Mouse (Mus musculus): ENCODE measurements around the gene Man1a. TPM values are rescaled to one million over a fixed set of nuclear protein-coding genes. Genes with fewer than 3 reads are reported as not detected.

The Man1a gene
- polyA plus RNA-seq, 1 experiment from 2014 or later: 10.3 TPM

DNA sequence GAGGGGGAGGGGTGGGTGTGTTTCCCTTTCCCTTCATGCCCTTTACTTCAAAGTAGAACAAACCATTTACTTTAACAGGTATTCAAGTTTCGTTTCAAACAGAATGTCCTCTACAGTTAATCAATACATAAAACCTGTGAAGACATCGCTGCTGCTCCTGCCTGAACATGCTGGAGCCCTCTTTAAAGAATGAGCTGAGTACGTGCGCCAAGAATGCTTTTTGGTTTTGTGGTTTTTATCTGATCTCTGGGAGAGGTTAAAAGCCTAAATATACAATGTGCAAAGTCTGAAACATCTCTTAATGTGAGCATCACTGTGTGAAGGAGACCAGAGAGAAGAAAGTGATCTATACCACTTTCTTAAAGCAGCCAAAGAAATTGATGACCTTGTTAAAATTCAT is 186.9 kb downstream of the Man1a start:
- Histone ChIP-seq H3K27me3 (ENCODE audit: insufficient read depth, low read length) (no peaks in the 10 kb centered on the region), H3K4me3 (replicated peaks; ENCODE audit: low read depth, low read length) (no peak overlapping the region), H3K4me2 (ENCODE audit: low read length) (no peak overlapping the region), H3K4me1 (replicated peaks; ENCODE audit: insufficient read depth, low read length) (no peaks in the 10 kb centered on the region), H3K36me3 (ENCODE audit: insufficient read depth, low read length) (no peaks in the 10 kb centered on the region), H3K9ac (ENCODE audit: low read depth, low read length) (no peak overlapping the region), H3K27ac (no peak overlapping the region), H3K9me3 (replicated peaks; ENCODE audit: low read length) (no peaks in the 10 kb centered on the region)
- ATAC-seq (replicated peaks; ENCODE audit: low FRiP score, low read depth) (no peak), DNase-seq (ENCODE audit: low spot score) (no peak)
- WGBS: 48% methylated on average over 4 of the region's 4 CpGs
- no peak for TF ChIP-seq CTCF (IDR thresholded peaks at IDR 0.05; ENCODE audit: low read depth)

DNA sequence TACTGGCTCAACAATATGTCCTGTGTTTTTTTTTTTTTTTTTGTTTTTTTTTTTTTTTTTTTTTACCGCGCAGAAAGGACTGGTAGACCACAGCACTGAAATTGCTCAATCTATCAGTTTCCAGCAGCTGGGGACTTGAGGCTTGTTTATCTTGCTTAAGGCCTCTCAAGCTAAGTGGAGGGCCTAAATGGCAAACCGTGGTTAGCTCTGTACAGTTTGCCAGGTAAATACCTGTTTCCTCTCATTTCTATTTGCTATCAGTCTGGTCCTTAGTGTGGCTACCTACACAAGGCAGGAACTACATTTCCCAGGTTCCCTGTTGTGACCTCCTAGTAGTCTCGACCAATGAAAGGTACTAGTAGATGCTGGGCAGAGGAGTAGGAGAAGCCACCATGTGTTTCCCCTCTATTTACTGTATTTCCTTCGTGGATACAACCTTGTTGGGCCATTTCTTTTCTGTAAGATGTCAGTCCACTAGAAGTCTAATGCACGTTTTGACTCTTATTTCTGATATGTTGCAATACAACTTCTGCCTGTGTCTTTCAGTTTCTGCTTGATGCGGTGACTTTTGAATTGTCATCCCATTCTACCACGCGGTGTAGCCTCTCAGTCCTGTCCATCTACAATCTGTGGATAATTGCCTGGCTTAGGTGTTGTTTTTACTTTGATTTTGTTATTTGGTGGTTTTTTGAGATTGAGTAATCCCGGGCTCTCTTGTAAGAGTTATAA is 187.9 kb downstream of the Man1a start:
- ATAC-seq (replicated peaks; ENCODE audit: low FRiP score, low read depth) (no peak), DNase-seq (ENCODE audit: low spot score) (no peak)
- Histone ChIP-seq H3K27ac (no peak overlapping the region), H3K36me3 (ENCODE audit: insufficient read depth, low read length) (no peaks in the 10 kb centered on the region), H3K4me1 (replicated peaks; ENCODE audit: insufficient read depth, low read length) (no peaks in the 10 kb centered on the region), H3K9me3 (replicated peaks; ENCODE audit: low read length) (no peaks in the 10 kb centered on the region), H3K27me3 (ENCODE audit: insufficient read depth, low read length) (no peaks in the 10 kb centered on the region), H3K4me2 (ENCODE audit: low read length) (no peak overlapping the region), H3K9ac (ENCODE audit: low read depth, low read length) (no peak overlapping the region), H3K4me3 (replicated peaks; ENCODE audit: low read depth, low read length) (no peak overlapping the region)
- WGBS: 78% methylated on average over 10 of the region's 10 CpGs
- TF ChIP-seq CTCF (IDR thresholded peaks at IDR 0.05; ENCODE audit: low read depth): no peak

DNA sequence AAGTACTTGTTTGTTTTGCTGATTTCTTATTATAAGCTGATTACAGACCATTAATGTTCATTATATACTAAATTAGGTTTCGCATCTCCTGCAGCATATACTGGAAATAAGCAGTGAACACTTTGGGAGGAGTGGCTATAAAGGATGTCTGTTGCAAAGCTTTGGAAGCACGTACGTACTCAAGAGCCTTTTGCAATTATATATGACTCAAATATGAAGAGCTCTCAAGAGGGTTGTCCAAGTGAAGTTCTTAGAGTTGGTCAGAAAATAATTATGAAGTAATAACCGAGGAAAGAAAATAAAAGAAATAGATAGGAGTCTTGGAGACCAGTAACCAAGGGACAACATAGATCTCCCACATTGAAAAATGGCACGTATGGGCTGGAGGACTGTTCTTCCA is 189.9 kb downstream of the Man1a start:
- H3K36me3 ChIP-seq (ENCODE audit: insufficient read depth, low read length): no peaks in the 10 kb centered on the region
- H3K9me3 ChIP-seq (replicated peaks; ENCODE audit: low read length): no peaks in the 10 kb centered on the region
- no peak for DNase-seq (ENCODE audit: low spot score)
- no peak overlapping the region for H3K4me3 ChIP-seq (replicated peaks; ENCODE audit: low read depth, low read length)
- no peaks in the 10 kb centered on the region for H3K4me1 ChIP-seq (replicated peaks; ENCODE audit: insufficient read depth, low read length)
- H3K27ac ChIP-seq: no peak overlapping the region
- no peak overlapping the region for H3K9ac ChIP-seq (ENCODE audit: low read depth, low read length)
- H3K27me3 ChIP-seq (ENCODE audit: insufficient read depth, low read length): no peaks in the 10 kb centered on the region
- no peak overlapping the region for H3K4me2 ChIP-seq (ENCODE audit: low read length)
- WGBS: 87% methylated on average over 5 of the region's 5 CpGs
- no peak for TF ChIP-seq CTCF (IDR thresholded peaks at IDR 0.05; ENCODE audit: low read depth)
- ATAC-seq (replicated peaks; ENCODE audit: low FRiP score, low read depth): no peak

- ATAC-seq (replicated peaks; ENCODE audit: low FRiP score, low read depth) (no peak), DNase-seq (ENCODE audit: low spot score) (no peak)
- no peaks in the 10 kb centered on the region for H3K27me3 ChIP-seq (ENCODE audit: insufficient read depth, low read length)
- no peak overlapping the region for H3K4me2 ChIP-seq (ENCODE audit: low read length)
- no peak overlapping the region for H3K27ac ChIP-seq
- no peaks in the 10 kb centered on the region for H3K4me1 ChIP-seq (replicated peaks; ENCODE audit: insufficient read depth, low read length)
- TF ChIP-seq CTCF (IDR thresholded peaks at IDR 0.05; ENCODE audit: low read depth): no peak
- no peak overlapping the region for H3K4me3 ChIP-seq (replicated peaks; ENCODE audit: low read depth, low read length)
- no peaks in the 10 kb centered on the region for H3K36me3 ChIP-seq (ENCODE audit: insufficient read depth, low read length)
- H3K9me3 ChIP-seq (replicated peaks; ENCODE audit: low read length): no peaks in the 10 kb centered on the region
- no peak overlapping the region for H3K9ac ChIP-seq (ENCODE audit: low read depth, low read length)
Observed at GRCm38 (mm10) chr10:53881310-53881709, 195.1 kb downstream of the Man1a start.

- no peak for DNase-seq (ENCODE audit: low spot score)
- 82% methylated on average over 4 of the region's 4 CpGs for WGBS
Observed at GRCm38 (mm10) chr10:53875896-53876295, 200.5 kb downstream of the Man1a start.

GRCm38 (mm10) chr10:53874191-53874590 is 202.2 kb downstream of the Man1a start:
- no peak for ATAC-seq (replicated peaks; ENCODE audit: low FRiP score, low read depth)
- no peak for DNase-seq (ENCODE audit: low spot score)
- H3K27ac ChIP-seq: no peak overlapping the region
- no peak overlapping the region for H3K4me2 ChIP-seq (ENCODE audit: low read length)
- H3K9ac ChIP-seq (ENCODE audit: low read depth, low read length): no peak overlapping the region
- no peaks in the 10 kb centered on the region for H3K9me3 ChIP-seq (replicated peaks; ENCODE audit: low read length)
- no peaks in the 10 kb centered on the region for H3K4me1 ChIP-seq (replicated peaks; ENCODE audit: insufficient read depth, low read length)
- H3K27me3 ChIP-seq (ENCODE audit: insufficient read depth, low read length): no peaks in the 10 kb centered on the region
- TF ChIP-seq CTCF (IDR thresholded peaks at IDR 0.05; ENCODE audit: low read depth): no peak
- WGBS: 84% methylated on average over 3 of the region's 3 CpGs
- no peak overlapping the region for H3K4me3 ChIP-seq (replicated peaks; ENCODE audit: low read depth, low read length)
- no peaks in the 10 kb centered on the region for H3K36me3 ChIP-seq (ENCODE audit: insufficient read depth, low read length)

More at GRCm38 (mm10) chr10:53875896-53876295, 200.5 kb downstream of the Man1a start:
- H3K4me1 ChIP-seq (replicated peaks; ENCODE audit: insufficient read depth, low read length): no peaks in the 10 kb centered on the region
- TF ChIP-seq CTCF (IDR thresholded peaks at IDR 0.05; ENCODE audit: low read depth): no peak
- no peaks in the 10 kb centered on the region for H3K27me3 ChIP-seq (ENCODE audit: insufficient read depth, low read length)
- no peak overlapping the region for H3K27ac ChIP-seq
- no peak overlapping the region for H3K9ac ChIP-seq (ENCODE audit: low read depth, low read length)
- H3K4me3 ChIP-seq (replicated peaks; ENCODE audit: low read depth, low read length): no peak overlapping the region
- H3K9me3 ChIP-seq (replicated peaks; ENCODE audit: low read length): no peaks in the 10 kb centered on the region
- no peak overlapping the region for H3K4me2 ChIP-seq (ENCODE audit: low read length)
- no peaks in the 10 kb centered on the region for H3K36me3 ChIP-seq (ENCODE audit: insufficient read depth, low read length)
- no peak for ATAC-seq (replicated peaks; ENCODE audit: low FRiP score, low read depth)

All from kidney, postnatal 0 days (tissue).